Mouse (Mus musculus): ENCODE measurements around the gene Gm11213. TPM values are rescaled to one million over a fixed set of nuclear protein-coding genes. Genes with fewer than 3 reads are reported as not detected.

Gene Gm11213
- total RNA-seq (2014; rRNA removed), result not detected in 2 replicates
- not detected in 2 replicates for polyA plus RNA-seq (2012; rRNA removed)

DNA sequence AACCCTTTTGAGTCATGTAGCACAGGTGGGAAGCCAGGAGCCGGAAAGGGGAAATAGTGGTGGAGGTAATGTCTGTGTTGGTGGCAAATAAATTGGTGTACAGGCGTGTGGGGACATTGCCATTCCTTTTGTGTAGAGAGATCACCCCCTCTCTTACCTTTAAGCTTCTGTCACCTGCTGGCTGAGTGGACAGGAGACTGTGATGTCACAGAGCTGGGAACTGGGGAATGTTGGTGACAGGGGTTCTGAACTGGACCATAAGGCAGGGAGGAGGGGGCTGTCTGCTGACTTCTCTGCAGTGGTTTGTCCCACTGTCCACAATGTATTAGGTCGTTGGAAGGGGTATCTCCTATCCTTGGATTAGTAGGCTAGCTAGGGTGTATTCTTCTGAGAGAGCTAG is at the start of gene Gm11213:
TSS of gene Gm11213 (minus strand) at position 317 of the 400 bp plus-strand sequence.
- H3K27ac ChIP-seq (replicated peaks; ENCODE audit: insufficient read depth, low read depth, low read length), result no peak within 1 kb of the TSS
- no peak within 1 kb of the TSS for H3K4me3 ChIP-seq (ENCODE audit: insufficient read depth, low read depth, low read length)
- TF ChIP-seq POLR2A (IDR thresholded peaks at IDR 0.05; ENCODE audit: extremely low read depth, insufficient read depth, low read length), result no peak
- no peaks in the 10 kb centered on the region for H3K4me1 ChIP-seq (ENCODE audit: control insufficient read depth, insufficient read depth, low read length)
- no peak within 1 kb of the TSS for H3K9ac ChIP-seq (ENCODE audit: low read depth, low read length)
- no peak for DNase-seq (ENCODE audit: extremely low read depth, low read depth, low spot score)
- no peaks in the 10 kb centered on the region for H3K27me3 ChIP-seq (ENCODE audit: control insufficient read depth, insufficient read depth, low read length)
- no peaks in the 10 kb centered on the region for H3K79me2 ChIP-seq (ENCODE audit: control insufficient read depth, insufficient read depth, low read length)
- 70% methylated on average over 3 of the region's 3 CpGs for WGBS
- no peaks in the 10 kb centered on the region for H3K36me3 ChIP-seq (ENCODE audit: control insufficient read depth, insufficient read depth, low read length)

DNA sequence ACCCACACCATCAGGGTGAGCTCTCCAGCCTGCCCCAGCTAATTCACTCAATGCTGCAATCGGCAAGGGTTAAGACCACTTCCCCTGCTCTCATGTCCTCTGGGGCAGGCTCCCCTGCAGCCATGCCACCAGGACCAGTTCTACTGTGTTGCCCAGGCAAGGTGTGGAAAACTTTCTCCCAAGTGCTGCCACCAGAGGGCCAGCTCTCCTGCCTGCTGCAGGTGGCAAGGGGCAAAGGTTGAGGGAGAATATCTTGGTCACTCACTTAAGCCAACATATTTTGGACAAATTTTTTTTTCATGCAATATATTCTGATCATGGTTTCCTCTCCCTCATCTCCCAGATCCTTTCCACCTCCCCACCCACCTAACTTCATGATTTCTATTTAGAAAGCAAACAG is 49.3 kb upstream of the Gm11213 start:
- WGBS, result 84% methylated on average over 1 of the region's 1 CpGs
- DNase-seq (ENCODE audit: extremely low read depth, low read depth, low spot score), result peak; percentile 4
- no peaks in the 10 kb centered on the region for H3K27me3 ChIP-seq (ENCODE audit: control insufficient read depth, insufficient read depth, low read length)
- no peaks in the 10 kb centered on the region for H3K79me2 ChIP-seq (ENCODE audit: control insufficient read depth, insufficient read depth, low read length)
- H3K9ac ChIP-seq (ENCODE audit: low read depth, low read length), result no peak overlapping the region
- no peaks in the 10 kb centered on the region for H3K4me1 ChIP-seq (ENCODE audit: control insufficient read depth, insufficient read depth, low read length)
- no peaks in the 10 kb centered on the region for H3K36me3 ChIP-seq (ENCODE audit: control insufficient read depth, insufficient read depth, low read length)
- TF ChIP-seq CTCF (IDR thresholded peaks at IDR 0.05; ENCODE audit: low read depth, low read length) (peak; percentile 49), POLR2A (IDR thresholded peaks at IDR 0.05; ENCODE audit: extremely low read depth, insufficient read depth, low read length) (no peak)
- no peak overlapping the region for H3K27ac ChIP-seq (replicated peaks; ENCODE audit: insufficient read depth, low read depth, low read length)
- H3K4me3 ChIP-seq (ENCODE audit: insufficient read depth, low read depth, low read length), result no peak overlapping the region

DNA sequence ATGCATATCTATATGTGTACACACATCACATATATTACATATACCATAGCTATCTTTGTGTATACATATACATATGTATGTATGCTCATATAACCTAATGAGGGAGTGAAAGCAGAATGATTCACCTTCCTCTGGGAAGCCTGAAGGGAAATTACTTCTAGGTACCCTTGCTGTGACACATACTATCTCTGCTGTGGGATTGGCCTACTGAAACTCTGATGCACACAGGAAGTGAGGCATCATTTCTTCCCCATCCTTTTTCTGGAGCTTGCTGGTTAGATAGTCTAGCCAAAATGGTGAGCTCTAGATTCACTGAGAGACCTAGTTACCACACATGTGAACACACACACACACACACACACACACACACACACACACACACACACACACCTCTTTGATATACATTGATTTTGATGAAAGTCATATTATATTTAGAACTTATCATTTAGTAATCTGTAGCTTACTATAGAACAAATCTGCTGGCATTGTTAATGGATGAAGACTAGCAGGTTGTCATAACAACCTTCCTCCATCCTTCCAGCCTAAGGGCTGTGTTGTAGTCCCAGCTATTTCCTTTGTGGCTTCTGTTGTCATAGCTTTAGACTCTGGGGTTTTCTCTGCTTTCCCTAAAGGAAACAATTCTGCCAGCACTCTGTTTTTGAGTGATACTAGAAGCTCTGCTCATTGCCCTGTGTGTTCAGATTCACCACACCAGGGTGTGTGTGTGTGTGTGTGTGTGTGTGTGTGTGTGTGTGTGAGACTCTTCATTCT is 39.1 kb upstream of the Gm11213 start:
- no peaks in the 10 kb centered on the region for H3K79me2 ChIP-seq (ENCODE audit: control insufficient read depth, insufficient read depth, low read length)
- no peak for DNase-seq (ENCODE audit: extremely low read depth, low read depth, low spot score)
- H3K9ac ChIP-seq (ENCODE audit: low read depth, low read length), result no peak overlapping the region
- no peaks in the 10 kb centered on the region for H3K36me3 ChIP-seq (ENCODE audit: control insufficient read depth, insufficient read depth, low read length)
- TF ChIP-seq POLR2A (IDR thresholded peaks at IDR 0.05; ENCODE audit: extremely low read depth, insufficient read depth, low read length) (no peak), CTCF (IDR thresholded peaks at IDR 0.05; ENCODE audit: low read depth, low read length) (no peak)
- no peaks in the 10 kb centered on the region for H3K4me1 ChIP-seq (ENCODE audit: control insufficient read depth, insufficient read depth, low read length)
- no peak overlapping the region for H3K27ac ChIP-seq (replicated peaks; ENCODE audit: insufficient read depth, low read depth, low read length)
- H3K27me3 ChIP-seq (ENCODE audit: control insufficient read depth, insufficient read depth, low read length), result no peaks in the 10 kb centered on the region
- H3K4me3 ChIP-seq (ENCODE audit: insufficient read depth, low read depth, low read length), result no peak overlapping the region

DNA sequence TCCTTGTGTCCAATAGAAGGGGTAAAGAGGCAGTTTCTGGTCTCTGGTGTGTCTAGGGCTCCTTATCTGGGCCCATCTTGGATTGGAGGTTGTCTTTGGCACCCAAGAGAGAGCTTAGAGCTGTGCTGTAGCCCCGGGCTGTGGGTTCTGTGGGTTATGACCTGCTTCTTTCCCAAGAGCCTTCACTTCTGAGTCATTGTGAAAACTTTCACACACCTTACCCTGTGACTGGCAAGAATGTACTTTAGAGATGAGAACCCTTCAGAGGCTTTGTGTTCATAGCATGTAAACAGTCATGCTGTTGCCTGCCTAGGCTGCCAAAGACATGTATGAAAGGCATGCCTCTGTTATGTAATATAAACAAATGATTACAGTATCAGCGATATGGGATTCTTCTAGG is 34.8 kb upstream of the Gm11213 start:
- H3K27me3 ChIP-seq (ENCODE audit: control insufficient read depth, insufficient read depth, low read length), result no peaks in the 10 kb centered on the region
- no peaks in the 10 kb centered on the region for H3K79me2 ChIP-seq (ENCODE audit: control insufficient read depth, insufficient read depth, low read length)
- H3K4me1 ChIP-seq (ENCODE audit: control insufficient read depth, insufficient read depth, low read length), result no peaks in the 10 kb centered on the region
- DNase-seq (ENCODE audit: extremely low read depth, low read depth, low spot score), result no peak
- H3K4me3 ChIP-seq (ENCODE audit: insufficient read depth, low read depth, low read length), result no peak overlapping the region
- TF ChIP-seq POLR2A (IDR thresholded peaks at IDR 0.05; ENCODE audit: extremely low read depth, insufficient read depth, low read length) (no peak), CTCF (IDR thresholded peaks at IDR 0.05; ENCODE audit: low read depth, low read length) (no peak)
- no peak overlapping the region for H3K27ac ChIP-seq (replicated peaks; ENCODE audit: insufficient read depth, low read depth, low read length)
- WGBS, result 66% methylated on average over 2 of the region's 2 CpGs
- H3K36me3 ChIP-seq (ENCODE audit: control insufficient read depth, insufficient read depth, low read length), result no peaks in the 10 kb centered on the region
- H3K9ac ChIP-seq (ENCODE audit: low read depth, low read length), result no peak overlapping the region

GRCm38 (mm10) chr4:63638603-63639002 is 33.5 kb upstream of the Gm11213 start:
- DNase-seq (ENCODE audit: extremely low read depth, low read depth, low spot score), result no peak
- 76% methylated on average over 1 of the region's 1 CpGs for WGBS
- no peak for TF ChIP-seq POLR2A (IDR thresholded peaks at IDR 0.05; ENCODE audit: extremely low read depth, insufficient read depth, low read length)
- no peak for TF ChIP-seq CTCF (IDR thresholded peaks at IDR 0.05; ENCODE audit: low read depth, low read length)

GRCm38 (mm10) chr4:63633181-63633580 is 28.1 kb upstream of the Gm11213 start:
- Histone ChIP-seq H3K79me2 (ENCODE audit: control insufficient read depth, insufficient read depth, low read length) (no peaks in the 10 kb centered on the region), H3K4me3 (ENCODE audit: insufficient read depth, low read depth, low read length) (no peak overlapping the region), H3K27ac (replicated peaks; ENCODE audit: insufficient read depth, low read depth, low read length) (no peak overlapping the region), H3K4me1 (ENCODE audit: control insufficient read depth, insufficient read depth, low read length) (no peaks in the 10 kb centered on the region), H3K9ac (ENCODE audit: low read depth, low read length) (no peak overlapping the region), H3K36me3 (ENCODE audit: control insufficient read depth, insufficient read depth, low read length) (no peaks in the 10 kb centered on the region), H3K27me3 (ENCODE audit: control insufficient read depth, insufficient read depth, low read length) (no peaks in the 10 kb centered on the region)
- TF ChIP-seq POLR2A (IDR thresholded peaks at IDR 0.05; ENCODE audit: extremely low read depth, insufficient read depth, low read length), result no peak
- TF ChIP-seq CTCF (IDR thresholded peaks at IDR 0.05; ENCODE audit: low read depth, low read length), result no peak
- 94% methylated on average over 2 of the region's 2 CpGs for WGBS
- DNase-seq (ENCODE audit: extremely low read depth, low read depth, low spot score), result no peak

More at GRCm38 (mm10) chr4:63638603-63639002, 33.5 kb upstream of the Gm11213 start:
- no peak overlapping the region for H3K4me3 ChIP-seq (ENCODE audit: insufficient read depth, low read depth, low read length)
- H3K9ac ChIP-seq (ENCODE audit: low read depth, low read length), result no peak overlapping the region
- H3K27me3 ChIP-seq (ENCODE audit: control insufficient read depth, insufficient read depth, low read length), result no peaks in the 10 kb centered on the region
- no peak overlapping the region for H3K27ac ChIP-seq (replicated peaks; ENCODE audit: insufficient read depth, low read depth, low read length)
- H3K36me3 ChIP-seq (ENCODE audit: control insufficient read depth, insufficient read depth, low read length), result no peaks in the 10 kb centered on the region
- H3K79me2 ChIP-seq (ENCODE audit: control insufficient read depth, insufficient read depth, low read length), result no peaks in the 10 kb centered on the region
- H3K4me1 ChIP-seq (ENCODE audit: control insufficient read depth, insufficient read depth, low read length), result no peaks in the 10 kb centered on the region

All from liver, adult 2 months (tissue).